Mouse (Mus musculus) embryonic facial prominence, embryonic 11.5 days (tissue): ENCODE results near the gene Lin7c. TPM values are rescaled to one million over a fixed set of nuclear protein-coding genes. Genes with fewer than 3 reads are reported as not detected.

Experiments
- ATAC-seq: fragments of 200-750 bp; cut with Nextera tagmentation; replicated peaks from 2 replicates; pipeline ENCODE4 v1.8.0; 2017; ENCODE audit warnings: low read depth; ENCODE audit not compliant: insufficient number of reproducible peaks, low FRiP score, low TSS enrichment
- DNase-seq: peaks from one replicate; pipeline ENCODE4 v3.0.0-alpha.2; 2015; ENCODE audit warnings: low spot score
- H3K27ac ChIP-seq: fragments of 300-500 bp; sonication (generic); replicated peaks from 2 replicates; pipeline ENCODE4 v1.5.1; 2014; ENCODE audit warnings: mild to moderate bottlenecking, low read depth, low read length, control low read depth
- H3K27me3 ChIP-seq: fragments of 300-500 bp; sonication (generic); 2 replicates; pipeline ENCODE4 v1.6.1; 2014; ENCODE audit warnings: mild to moderate bottlenecking, low read length, moderate library complexity, mixed read lengths; ENCODE audit not compliant: control insufficient read depth, insufficient read depth
- H3K36me3 ChIP-seq: fragments of 300-500 bp; sonication (generic); replicated peaks from 2 replicates; pipeline ENCODE4 v1.6.1; 2014; ENCODE audit warnings: low read depth, mild to moderate bottlenecking, low read length, moderate library complexity, mixed read lengths; ENCODE audit not compliant: control insufficient read depth, insufficient read depth
- H3K4me1 ChIP-seq: fragments of 300-500 bp; sonication (generic); 2 replicates; pipeline ENCODE4 v1.6.1; 2014; ENCODE audit warnings: low read length, mixed read lengths; ENCODE audit not compliant: control insufficient read depth, insufficient read depth
- H3K4me2 ChIP-seq: fragments of 300-500 bp; sonication (generic); 2 replicates; pipeline ENCODE4 v1.6.1; 2014; ENCODE audit warnings: low read depth, mild to moderate bottlenecking, control low read depth, low read length, moderate library complexity
- H3K4me3 ChIP-seq: fragments of 300-500 bp; sonication (generic); 2 replicates; pipeline ENCODE4 v1.5.1; 2014; ENCODE audit warnings: low read depth, low read length, control low read depth
- H3K9ac ChIP-seq: fragments of 300-500 bp; sonication (generic); replicated peaks from 2 replicates; pipeline ENCODE4 v1.6.1; 2014; ENCODE audit warnings: mild to moderate bottlenecking, control low read depth, low read length
- H3K9me3 ChIP-seq: fragments of 300-500 bp; sonication (generic); replicated peaks from 2 replicates; pipeline ENCODE4 v1.6.1; 2016; ENCODE audit warnings: mild to moderate bottlenecking, low read length, inconsistent platforms, mixed read lengths; ENCODE audit not compliant: control insufficient read depth
- WGBS: fragments of 180-500 bp; shearing (Covaris S2); extraction: QIAGEN DNeasy Blood & Tissue Kit; methylation state at CpG from one replicate; pipeline ENCODE4 v1.1.7; 2014; 5-methylcytosine and 5-hydroxymethylcytosine counted together
- polyA plus RNA-seq: library from polyadenylated mRNA; unstranded; fragments of >200 nt; fragmentation: Nextera tagmentation; extraction: Ambion mirVana; gene quantifications from 2 replicates; pipeline ENCODE4 v1.2.1, GENCODE M21; 2014

The Lin7c gene
- polyA plus RNA-seq, 1 experiment from 2014 or later: 93.6 TPM

GRCm38 (mm10) chr2:109881111-109881510 is 9.5 kb upstream of the Lin7c start:
- ATAC-seq (no peak), DNase-seq (no peak)
- H3K4me3 ChIP-seq: no peak overlapping the region
- H3K36me3 ChIP-seq: no peaks in the 10 kb centered on the region
- H3K9ac ChIP-seq: no peak overlapping the region
- no peak overlapping the region for H3K4me2 ChIP-seq
- H3K9me3 ChIP-seq: no peaks in the 10 kb centered on the region
- 52% methylated on average over 2 of the region's 2 CpGs for WGBS
- no peaks in the 10 kb centered on the region for H3K4me1 ChIP-seq
- H3K27me3 ChIP-seq: no peaks in the 10 kb centered on the region
- no peak overlapping the region for H3K27ac ChIP-seq

- DNase-seq (no peak), ATAC-seq (no peak)
- Histone ChIP-seq H3K4me2 (no peak overlapping the region), H3K9ac (no peak overlapping the region), H3K27me3 (no peaks in the 10 kb centered on the region), H3K4me1 (no peaks in the 10 kb centered on the region), H3K36me3 (no peaks in the 10 kb centered on the region), H3K9me3 (no peaks in the 10 kb centered on the region), H3K27ac (no peak overlapping the region), H3K4me3 (no peak overlapping the region)
- 57% methylated on average over 1 of the region's 1 CpGs for WGBS
These were observed 9.0 kb upstream of the Lin7c start for GRCm38 (mm10) chr2:109881625-109882024.

GRCm38 (mm10) chr2:109884106-109884505 is 6.5 kb upstream of the Lin7c start:
- no peaks in the 10 kb centered on the region for H3K4me1 ChIP-seq
- DNase-seq: no peak
- 80% methylated on average over 4 of the region's 4 CpGs for WGBS
- no peak overlapping the region for H3K27ac ChIP-seq
- ATAC-seq: no peak
- no peak overlapping the region for H3K4me3 ChIP-seq
- no peaks in the 10 kb centered on the region for H3K9me3 ChIP-seq
- no peak overlapping the region for H3K4me2 ChIP-seq
- no peaks in the 10 kb centered on the region for H3K27me3 ChIP-seq
- H3K9ac ChIP-seq: no peak overlapping the region
- no peaks in the 10 kb centered on the region for H3K36me3 ChIP-seq

GRCm38 (mm10) chr2:109884507-109884906 is 6.1 kb upstream of the Lin7c start:
- Histone ChIP-seq H3K27ac (no peak overlapping the region), H3K27me3 (no peaks in the 10 kb centered on the region), H3K9me3 (no peaks in the 10 kb centered on the region), H3K4me3 (no peak overlapping the region), H3K4me1 (no peaks in the 10 kb centered on the region), H3K9ac (no peak overlapping the region), H3K36me3 (no peaks in the 10 kb centered on the region), H3K4me2 (no peak overlapping the region)
- DNase-seq (no peak), ATAC-seq (no peak)
- WGBS: 73% methylated on average over 4 of the region's 4 CpGs

GRCm38 (mm10) chr2:109890068-109890467 is 585 bp upstream of the Lin7c start:
- WGBS: 33% methylated on average over 4 of the region's 4 CpGs

GRCm38 (mm10) chr2:109891031-109891430 is 378 bp downstream of the Lin7c start:
- under 1% methylated on average over 34 of the region's 34 CpGs for WGBS
- H3K9me3 ChIP-seq: no peaks in the 10 kb centered on the region
- H3K4me1 ChIP-seq: no peaks in the 10 kb centered on the region
- peak overlapping the region; percentile 88 for H3K4me3 ChIP-seq
- peaks cover 4% of the 10 kb centered on the region for H3K36me3 ChIP-seq
- no peaks in the 10 kb centered on the region for H3K27me3 ChIP-seq
- peak overlapping the region; percentile 74 for H3K27ac ChIP-seq
- peak overlapping the region; percentile 96 for H3K9ac ChIP-seq
- H3K4me2 ChIP-seq: peak overlapping the region; percentile 65
- ATAC-seq (peak; percentile 86), DNase-seq (peak; percentile 43)

More at GRCm38 (mm10) chr2:109890068-109890467, 585 bp upstream of the Lin7c start:
- H3K27ac ChIP-seq: no peak overlapping the region
- H3K4me2 ChIP-seq: peak overlapping the region; percentile 29; the same call in 1 of the 2 replicates
- DNase-seq: no peak
- ATAC-seq: no peak
- no peaks in the 10 kb centered on the region for H3K27me3 ChIP-seq
- H3K4me1 ChIP-seq: no peaks in the 10 kb centered on the region
- H3K36me3 ChIP-seq: no peaks in the 10 kb centered on the region; the same call in 1 of the 2 replicates
- peak overlapping the region; percentile 88 for H3K4me3 ChIP-seq
- H3K9ac ChIP-seq: no peak overlapping the region
- H3K9me3 ChIP-seq: no peaks in the 10 kb centered on the region

GRCm38 (mm10) chr2:109891471-109891870 is 818 bp downstream of the Lin7c start:
- Histone ChIP-seq H3K9ac (peak overlapping the region; percentile 96), H3K36me3 (peaks cover 5% of the 10 kb centered on the region), H3K9me3 (no peaks in the 10 kb centered on the region), H3K4me3 (peak overlapping the region; percentile 88), H3K27ac (peak overlapping the region; percentile 74), H3K4me1 (no peaks in the 10 kb centered on the region), H3K4me2 (peak overlapping the region; percentile 65), H3K27me3 (no peaks in the 10 kb centered on the region)
- DNase-seq (no peak), ATAC-seq (no peak)
- WGBS: 42% methylated on average over 4 of the region's 4 CpGs

GRCm38 (mm10) chr2:109896311-109896710 is 5.7 kb downstream of the Lin7c start:
- Histone ChIP-seq H3K9me3 (no peaks in the 10 kb centered on the region), H3K4me3 (no peak overlapping the region), H3K4me2 (no peak overlapping the region), H3K27ac (no peak overlapping the region), H3K9ac (no peak overlapping the region), H3K27me3 (no peaks in the 10 kb centered on the region), H3K36me3 (peaks cover 5% of the 10 kb centered on the region), H3K4me1 (no peaks in the 10 kb centered on the region)
- no peak for ATAC-seq
- 84% methylated on average over 7 of the region's 7 CpGs for WGBS
- DNase-seq: no peak
